14 mouse cellular contexts compared by ENCODE assay signal in genomic region chr9:116556641-116557040, GRCm38 (mm10).
DNase-seq lines count a peak whose midpoint lies in the region; ATAC-seq and TF ChIP-seq lines count a peak whose summit lies in the region.
"Had no signal": no experiment of that assay in that cellular context is flagged by ENCODE, and none has a peak within 500 bp of the region (broad histone marks: within the 10 kb centered on the region; RNA-seq: fewer than 3 reads in every experiment).

No protein-coding gene starts in this region.

- no peak overlapping the region for H3K27ac ChIP-seq in midbrain, embryonic 14.5 days (replicated peaks; ENCODE audit: low read depth, low read length)
- no peak overlapping the region for H3K27ac ChIP-seq in midbrain, embryonic 15.5 days
- H3K27ac ChIP-seq in hindbrain, postnatal 0 days, result no peak overlapping the region
- no peak overlapping the region for H3K27ac ChIP-seq in lung, postnatal 0 days (ENCODE audit: low read length)
- H3K27ac ChIP-seq: stomach, postnatal 0 days had no signal

- no peaks in the 10 kb centered on the region for H3K9me3 ChIP-seq in midbrain, embryonic 14.5 days (ENCODE audit: control insufficient read depth, low read length)
- H3K9me3 ChIP-seq in midbrain, embryonic 15.5 days, result no peaks in the 10 kb centered on the region
- no peaks in the 10 kb centered on the region for H3K9me3 ChIP-seq in hindbrain, postnatal 0 days (ENCODE audit: low read length)
- no peaks in the 10 kb centered on the region for H3K9me3 ChIP-seq in lung, postnatal 0 days (ENCODE audit: low read length)

- no peak for ATAC-seq in midbrain, embryonic 14.5 days (ENCODE audit: low FRiP score, low TSS enrichment)
- no peak for ATAC-seq in midbrain, embryonic 15.5 days (replicated peaks)
- ATAC-seq in hindbrain, postnatal 0 days, result no peak
- no peak for ATAC-seq in lung, postnatal 0 days
- ATAC-seq: inflammation-experienced regulatory T-cells, adult 6 months; Patski had no signal

- no peak for TF ChIP-seq CTCF in hindbrain, postnatal 0 days (IDR thresholded peaks at IDR 0.05; ENCODE audit: low read depth)
- TF ChIP-seq CTCF in lung, postnatal 0 days (IDR thresholded peaks at IDR 0.05), result no peak

- H3K27me3 ChIP-seq in midbrain, embryonic 14.5 days (ENCODE audit: control insufficient read depth, insufficient read depth, low read length), result no peaks in the 10 kb centered on the region
- no peaks in the 10 kb centered on the region for H3K27me3 ChIP-seq in midbrain, embryonic 15.5 days (replicated peaks)
- H3K27me3 ChIP-seq in hindbrain, postnatal 0 days (ENCODE audit: insufficient read depth, low read length), result no peaks in the 10 kb centered on the region
- H3K27me3 ChIP-seq in lung, postnatal 0 days (replicated peaks; ENCODE audit: insufficient read depth, low read length), result no peaks in the 10 kb centered on the region
- H3K27me3 ChIP-seq: Patski had no signal

- H3K4me1 ChIP-seq in midbrain, embryonic 14.5 days (ENCODE audit: control insufficient read depth, insufficient read depth, low read length), result peaks cover 6% of the 10 kb centered on the region; the same call in 1 of the 2 replicates
- peaks cover 7% of the 10 kb centered on the region; the same call in 1 of the 2 replicates for H3K4me1 ChIP-seq in midbrain, embryonic 15.5 days
- 0 out of 2 replicates have a peak, but pooled peaks cover 2% of the 10 kb centered on the region for H3K4me1 ChIP-seq in hindbrain, postnatal 0 days (ENCODE audit: insufficient read depth, low read length)
- no peaks in the 10 kb centered on the region for H3K4me1 ChIP-seq in lung, postnatal 0 days (ENCODE audit: insufficient read depth, low read depth, low read length)

- WGBS in midbrain, embryonic 14.5 days, result 45% methylated on average over 8 of the region's 8 CpGs
- WGBS in midbrain, embryonic 15.5 days, result 30% methylated on average over 8 of the region's 8 CpGs
- 31% methylated on average over 8 of the region's 8 CpGs for WGBS in hindbrain, postnatal 0 days
- WGBS in lung, postnatal 0 days, result 61% methylated on average over 8 of the region's 8 CpGs

- intact Hi-C loops in left cerebral cortex, postnatal 25 days (cut with DNase I), result no loop called here

- H3K4me2 ChIP-seq in midbrain, embryonic 14.5 days (ENCODE audit: low read length), result 0 out of 2 replicates have a peak overlapping the region, but pooled peaks have one; percentile 5
- H3K4me2 ChIP-seq in midbrain, embryonic 15.5 days, result no peak overlapping the region
- no peak overlapping the region for H3K4me2 ChIP-seq in hindbrain, postnatal 0 days (ENCODE audit: low read depth, low read length)
- no peak overlapping the region for H3K4me2 ChIP-seq in lung, postnatal 0 days (replicated peaks; ENCODE audit: low read depth, low read length)

- DNase-seq in heart, adult 11 months, result peak; percentile 75
- DNase-seq in heart, adult 9 months (ENCODE audit: low spot score in 2 of 2), result no peak
- DNase-seq in midbrain, embryonic 14.5 days, result peak; percentile 56
- peak; percentile 26 for DNase-seq in hindbrain, postnatal 0 days (ENCODE audit: low spot score)
- no peak for DNase-seq in lung, postnatal 0 days (ENCODE audit: low spot score)
- no peak for DNase-seq in left cerebral cortex, postnatal 25 days (ENCODE audit: low spot score in 2 of 2)
- DNase-seq in layer of hippocampus, postnatal 36 days, result no peak
- DNase-seq: adrenal gland, postnatal 25 days; cerebellum, adult 9-11 months; right cerebral cortex, postnatal 25 days had no signal

- H3K36me3 ChIP-seq in midbrain, embryonic 14.5 days (ENCODE audit: control insufficient read depth, insufficient read depth, low read length), result no peaks in the 10 kb centered on the region
- H3K36me3 ChIP-seq in midbrain, embryonic 15.5 days (replicated peaks), result no peaks in the 10 kb centered on the region
- no peaks in the 10 kb centered on the region for H3K36me3 ChIP-seq in hindbrain, postnatal 0 days (ENCODE audit: insufficient read depth, low read length)
- no peaks in the 10 kb centered on the region for H3K36me3 ChIP-seq in lung, postnatal 0 days (ENCODE audit: insufficient read depth, low read length)

- no peak overlapping the region for H3K4me3 ChIP-seq in midbrain, embryonic 14.5 days (replicated peaks; ENCODE audit: low read depth, low read length)
- no peak overlapping the region for H3K4me3 ChIP-seq in midbrain, embryonic 15.5 days
- H3K4me3 ChIP-seq in hindbrain, postnatal 0 days (ENCODE audit: low read length), result no peak overlapping the region
- no peak overlapping the region for H3K4me3 ChIP-seq in lung, postnatal 0 days (ENCODE audit: low read depth, low read length)

- TF ChIP-seq EP300 in lung, postnatal 0 days (IDR thresholded peaks at IDR 0.05), result no peak

- no peak overlapping the region for H3K9ac ChIP-seq in midbrain, embryonic 14.5 days (replicated peaks; ENCODE audit: low read length)
- H3K9ac ChIP-seq in midbrain, embryonic 15.5 days, result no peak overlapping the region
- H3K9ac ChIP-seq in hindbrain, postnatal 0 days (replicated peaks; ENCODE audit: low read length), result no peak overlapping the region
- H3K9ac ChIP-seq in lung, postnatal 0 days (replicated peaks; ENCODE audit: low read depth), result no peak overlapping the region

Comparison
In these comparisons a context has a peak if more than half of its experiments do, and no peak if none do; other contexts are left out.
1. DNase-seq: peak in heart, adult 11 months (single experiment), midbrain, embryonic 14.5 days (single experiment) and hindbrain, postnatal 0 days (single experiment); none in heart, adult 9 months (0 of 2), lung, postnatal 0 days (single experiment), left cerebral cortex, postnatal 25 days (0 of 2) and layer of hippocampus, postnatal 36 days (0 of 2).